Mouse (Mus musculus) intestine, postnatal 0 days (tissue): Measurements from ENCODE around the gene Nhlrc2. TPM values are rescaled to one million over a fixed set of nuclear protein-coding genes. Genes with fewer than 3 reads are reported as not detected.
A peak's percentile ranks its signal among the peaks of the same experiment; 100 is the strongest.

Experiments used
- ATAC-seq: fragments of 200-750 bp; cut with Nextera tagmentation; 2 replicates; pipeline ENCODE4 v1.8.0; 2017; ENCODE audit warnings: mild to moderate bottlenecking, moderate TSS enrichment, moderate library complexity
- H3K27ac ChIP-seq: fragments of 300-500 bp; sonication (generic); 2 replicates; pipeline ENCODE4 v1.5.1; 2014; ENCODE audit warnings: mild to moderate bottlenecking, low read depth, low read length, moderate library complexity
- H3K27me3 ChIP-seq: fragments of 300-500 bp; sonication (generic); replicated peaks from 2 replicates; pipeline ENCODE4 v1.6.1; 2014; ENCODE audit warnings: low read length, mixed read lengths; ENCODE audit not compliant: control insufficient read depth, insufficient read depth
- H3K36me3 ChIP-seq: fragments of 300-500 bp; sonication (generic); 2 replicates; pipeline ENCODE4 v1.6.1; 2014; ENCODE audit warnings: mild to moderate bottlenecking, moderate library complexity; ENCODE audit not compliant: control insufficient read depth, insufficient read depth
- H3K4me1 ChIP-seq: fragments of 300-500 bp; sonication (generic); replicated peaks from 2 replicates; pipeline ENCODE4 v1.6.1; 2014; ENCODE audit warnings: antibody characterized with exemption, low read length, mixed read lengths; ENCODE audit not compliant: control insufficient read depth, insufficient read depth
- H3K4me2 ChIP-seq: fragments of 300-500 bp; sonication (generic); replicated peaks from 2 replicates; pipeline ENCODE4 v1.6.1; 2014; ENCODE audit warnings: low read depth, mild to moderate bottlenecking, moderate library complexity
- H3K4me3 ChIP-seq: fragments of 300-500 bp; sonication (generic); 2 replicates; pipeline ENCODE4 v1.5.1; 2014; ENCODE audit warnings: low read depth, low read length
- H3K9ac ChIP-seq: fragments of 300-500 bp; sonication (generic); 2 replicates; pipeline ENCODE4 v1.6.1; 2014; ENCODE audit warnings: mild to moderate bottlenecking, low read depth, low read length
- H3K9me3 ChIP-seq: fragments of 300-500 bp; sonication (generic); 2 replicates; pipeline ENCODE4 v1.6.1; 2016; ENCODE audit warnings: mixed run types; ENCODE audit not compliant: control insufficient read depth
- CTCF ChIP-seq: sonication (generic); IDR thresholded peaks from 2 replicates; pipeline ENCODE4 v1.5.1; 2016; ENCODE audit warnings: low read depth, mild to moderate bottlenecking, control low read depth, antibody characterized with exemption, moderate library complexity
- WGBS: fragments of 180-500 bp; shearing (Covaris S2); extraction: QIAGEN DNeasy Blood & Tissue Kit; methylation state at CpG from one replicate; pipeline ENCODE4 v1.1.7; 2014; 5-methylcytosine and 5-hydroxymethylcytosine counted together
- polyA plus RNA-seq: library from polyadenylated mRNA; unstranded; fragments of >200 nt; fragmentation: Nextera tagmentation; extraction: Ambion mirVana; gene quantifications from 2 replicates; pipeline ENCODE4 v1.2.1, GENCODE M21; 2015

Nhlrc2 gene
- polyA plus RNA-seq, 1 experiment from 2014 or later: 8.3 TPM

GRCm38 (mm10) chr19:56647451-56648120 is 99.5 kb downstream of the Nhlrc2 start:
- Histone ChIP-seq H3K4me1 (no peaks in the 10 kb centered on the region; the same call in 1 of the 2 replicates), H3K9me3 (0 out of 2 replicates have a peak, but pooled peaks cover 4% of the 10 kb centered on the region), H3K27me3 (no peaks in the 10 kb centered on the region), H3K9ac (no peak overlapping the region), H3K27ac (no peak overlapping the region), H3K4me3 (no peak overlapping the region), H3K36me3 (no peaks in the 10 kb centered on the region), H3K4me2 (no peak overlapping the region)
- no peak for ATAC-seq
- 67% methylated on average over 7 of the region's 7 CpGs for WGBS
- no peak for TF ChIP-seq CTCF

DNA sequence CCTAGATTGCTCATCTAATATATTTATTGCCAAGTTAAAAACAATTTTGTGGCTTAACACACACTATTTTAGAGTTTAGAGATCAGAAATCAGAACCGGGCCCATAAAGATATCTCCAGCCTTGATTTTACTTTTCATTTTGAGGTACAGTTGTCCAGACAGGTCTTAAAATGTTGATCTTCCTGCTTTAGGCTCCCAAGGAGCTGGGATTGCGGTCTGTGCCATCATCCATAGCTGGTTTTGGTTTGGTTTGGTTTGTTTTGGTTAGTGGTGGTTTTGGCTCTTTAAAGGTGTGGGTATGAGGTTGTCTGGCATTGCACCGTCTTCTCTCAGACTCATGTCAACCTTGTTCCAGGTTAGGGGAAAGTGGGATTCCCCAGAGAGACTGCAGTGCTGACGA is 103.2 kb downstream of the Nhlrc2 start:
- no peak overlapping the region for H3K27ac ChIP-seq
- no peaks in the 10 kb centered on the region for H3K27me3 ChIP-seq
- no peak for ATAC-seq
- WGBS: 75% methylated on average over 4 of the region's 4 CpGs
- H3K9ac ChIP-seq: no peak overlapping the region
- no peak for TF ChIP-seq CTCF
- no peak overlapping the region for H3K4me2 ChIP-seq
- 0 out of 2 replicates have a peak, but pooled peaks cover 4% of the 10 kb centered on the region for H3K9me3 ChIP-seq
- H3K36me3 ChIP-seq: no peaks in the 10 kb centered on the region
- no peaks in the 10 kb centered on the region; the same call in 1 of the 2 replicates for H3K4me1 ChIP-seq
- no peak overlapping the region for H3K4me3 ChIP-seq

GRCm38 (mm10) chr19:56652034-56652962 is 104.2 kb downstream of the Nhlrc2 start:
- H3K4me3 ChIP-seq: no peak overlapping the region
- H3K27me3 ChIP-seq: no peaks in the 10 kb centered on the region
- no peak overlapping the region for H3K27ac ChIP-seq
- 16% methylated on average over 19 of the region's 19 CpGs for WGBS
- H3K9me3 ChIP-seq: no peaks in the 10 kb centered on the region
- no peaks in the 10 kb centered on the region; the same call in 1 of the 2 replicates for H3K4me1 ChIP-seq
- ATAC-seq: no peak
- no peak overlapping the region for H3K9ac ChIP-seq
- peak overlapping the region; percentile 43 for H3K4me2 ChIP-seq
- H3K36me3 ChIP-seq: no peaks in the 10 kb centered on the region
- TF ChIP-seq CTCF: no peak

Other genes with a start within 250 kb of the Nhlrc2 start
- 0.22 TPM in 2 replicates for gene Nrap, start 158.2 kb upstream of the Nhlrc2 start, polyA plus RNA-seq
- 51.6 and 55.6 TPM in 2 replicates for gene Casp7, start 151.1 kb upstream of the Nhlrc2 start, polyA plus RNA-seq
- gene Plekhs1, start 86.6 kb upstream of the Nhlrc2 start, polyA plus RNA-seq: 0.99 and 1.1 TPM in 2 replicates
- gene Dclre1a, start within 50 bp of the Nhlrc2 start, polyA plus RNA-seq: 11.5 and 13.8 TPM in 2 replicates
- 1.0 and 1.3 TPM in 2 replicates for gene Adrb1, start 173.9 kb downstream of the Nhlrc2 start, polyA plus RNA-seq